Mouse (Mus musculus) cerebellum, adult 2 months (tissue): Measurements from ENCODE around the gene Lrmda. TPM values are rescaled to one million over a fixed set of nuclear protein-coding genes. Genes with fewer than 3 reads are reported as not detected.

Source experiments
- DNase-seq, 2 experiments: peaks; one replicate each; pipeline ENCODE4 v3.0.0; 2021
- H3K27ac ChIP-seq: fragments of 200-500 bp; 2 replicates; pipeline ENCODE4 v1.5.1; 2012; ENCODE audit warnings: low read length, control low read depth, inconsistent platforms; ENCODE audit not compliant: insufficient read depth
- H3K27me3 ChIP-seq: fragments of 200-500 bp; 2 replicates; pipeline ENCODE4 v1.6.1; 2012; ENCODE audit warnings: inconsistent platforms, mild to moderate bottlenecking, low read length, moderate library complexity; ENCODE audit not compliant: control insufficient read depth, insufficient read depth
- H3K4me1 ChIP-seq: fragments of 200-500 bp; 2 replicates; pipeline ENCODE4 v1.6.1; 2011; ENCODE audit warnings: low read length; ENCODE audit not compliant: control insufficient read depth, insufficient read depth
- H3K4me3 ChIP-seq: fragments of 200-500 bp; replicated peaks from 2 replicates; pipeline ENCODE3; 2011; ENCODE audit warnings: mild to moderate bottlenecking, low read depth, low read length, control low read depth; ENCODE audit not compliant: insufficient read depth
- CTCF ChIP-seq: fragments of 200-500 bp; IDR thresholded peaks from 2 replicates; pipeline ENCODE4 v1.5.1; 2011; ENCODE audit warnings: low read depth, mild to moderate bottlenecking, control low read depth, low read length, moderate library complexity, borderline replicate concordance; ENCODE audit not compliant: insufficient read depth
- POLR2A ChIP-seq: fragments of 200-500 bp; IDR thresholded peaks from 2 replicates; pipeline ENCODE4 v1.6.1; 2011; ENCODE audit warnings: low read length, control low read depth, borderline replicate concordance; ENCODE audit not compliant: insufficient read depth
- WGBS: fragments of 180-500 bp; shearing (Covaris S2); methylation state at CpG from one replicate; pipeline ENCODE4 v1.1.7; 2018; 5-methylcytosine and 5-hydroxymethylcytosine counted together
- polyA plus RNA-seq: library from polyadenylated mRNA; depleted of rRNA; stranded (reverse); fragments of >200 nt; gene quantifications from 2 replicates; pipeline ENCODE4 v1.2.3, GENCODE M21; 2012

The Lrmda gene
- polyA plus RNA-seq, 1 experiment, result 0.65 TPM

GRCm38 (mm10) chr14:23011989-23012388, 992.5 kb downstream of the Lrmda start:
- no peak for TF ChIP-seq CTCF
- no peak for TF ChIP-seq POLR2A
- Histone ChIP-seq H3K27me3 (no peaks in the 10 kb centered on the region), H3K4me3 (no peak overlapping the region), H3K27ac (no peak overlapping the region), H3K4me1 (peaks cover 8% of the 10 kb centered on the region; the same call in 1 of the 2 replicates)
- WGBS, result 89% methylated on average over 1 of the region's 1 CpGs
- no peak for DNase-seq

- no peak overlapping the region for H3K27ac ChIP-seq
- H3K4me3 ChIP-seq, result no peak overlapping the region
- peaks cover 8% of the 10 kb centered on the region; the same call in 1 of the 2 replicates for H3K4me1 ChIP-seq
- peak; percentile 67 to 82 for DNase-seq
- TF ChIP-seq CTCF, result no peak
- no peaks in the 10 kb centered on the region for H3K27me3 ChIP-seq
- 43% methylated on average over 2 of the region's 2 CpGs for WGBS
Observed at GRCm38 (mm10) chr14:23014747-23015286, 995.3 kb downstream of the Lrmda start.

- TF ChIP-seq CTCF (no peak), POLR2A (no peak)
- Histone ChIP-seq H3K4me3 (no peak overlapping the region), H3K4me1 (peaks cover 8% of the 10 kb centered on the region; the same call in 1 of the 2 replicates), H3K27ac (no peak overlapping the region), H3K27me3 (no peaks in the 10 kb centered on the region)
- DNase-seq, result no peak
- WGBS, result 85% methylated on average over 16 of the region's 16 CpGs
Observed at GRCm38 (mm10) chr14:23015321-23016067, 996.0 kb downstream of the Lrmda start.

- no peak overlapping the region for H3K4me3 ChIP-seq
- peaks cover 8% of the 10 kb centered on the region; the same call in 1 of the 2 replicates for H3K4me1 ChIP-seq
- TF ChIP-seq POLR2A, result no peak
- TF ChIP-seq CTCF, result no peak
- peak in 1 of 2 experiments; percentile 15 for DNase-seq
- WGBS, result 62% methylated on average over 1 of the region's 1 CpGs
- H3K27ac ChIP-seq, result no peak overlapping the region
- H3K27me3 ChIP-seq, result no peaks in the 10 kb centered on the region
Observed at GRCm38 (mm10) chr14:23016068-23016611, 996.6 kb downstream of the Lrmda start.

- WGBS, result 97% methylated on average over 7 of the region's 7 CpGs
- TF ChIP-seq POLR2A (no peak), CTCF (no peak)
- Histone ChIP-seq H3K27ac (no peak overlapping the region), H3K4me1 (no peaks in the 10 kb centered on the region), H3K4me3 (no peak overlapping the region), H3K27me3 (no peaks in the 10 kb centered on the region)
- DNase-seq, result no peak
Observed at GRCm38 (mm10) chr14:23041002-23041401, 1021.5 kb downstream of the Lrmda start.

GRCm38 (mm10) chr14:23045322-23045721, 1025.8 kb downstream of the Lrmda start:
- no peaks in the 10 kb centered on the region; the same call in 1 of the 2 replicates for H3K4me1 ChIP-seq
- 84% methylated on average over 1 of the region's 1 CpGs for WGBS
- DNase-seq, result no peak
- no peak for TF ChIP-seq CTCF
- no peak for TF ChIP-seq POLR2A
- no peak overlapping the region for H3K4me3 ChIP-seq
- H3K27ac ChIP-seq, result no peak overlapping the region
- H3K27me3 ChIP-seq, result no peaks in the 10 kb centered on the region

- TF ChIP-seq POLR2A (no peak), CTCF (peak; percentile 34; the same call in 1 of the 2 replicates)
- Histone ChIP-seq H3K27ac (no peak overlapping the region), H3K4me3 (no peak overlapping the region), H3K4me1 (no peaks in the 10 kb centered on the region; the same call in 1 of the 2 replicates), H3K27me3 (no peaks in the 10 kb centered on the region)
- 27% methylated on average over 4 of the region's 4 CpGs for WGBS
- DNase-seq, result peak; percentile 40 to 51
Observed at GRCm38 (mm10) chr14:23046330-23046729, 1026.8 kb downstream of the Lrmda start.
